Mouse (Mus musculus): ENCODE measurements around the gene Fgfr2. TPM values are rescaled to one million over a fixed set of nuclear protein-coding genes. Genes with fewer than 3 reads are reported as not detected.

Fgfr2 gene
- total RNA-seq, 2 experiments from 2014 or later = 1.5 to 1.7 TPM

- intact Hi-C loops (cut with DNase I) = no loop called here
- no peak for DNase-seq
Observed at GRCm38 (mm10) chr7:130958551-130958950, 2164.6 kb downstream of the Fgfr2 start.

DNA sequence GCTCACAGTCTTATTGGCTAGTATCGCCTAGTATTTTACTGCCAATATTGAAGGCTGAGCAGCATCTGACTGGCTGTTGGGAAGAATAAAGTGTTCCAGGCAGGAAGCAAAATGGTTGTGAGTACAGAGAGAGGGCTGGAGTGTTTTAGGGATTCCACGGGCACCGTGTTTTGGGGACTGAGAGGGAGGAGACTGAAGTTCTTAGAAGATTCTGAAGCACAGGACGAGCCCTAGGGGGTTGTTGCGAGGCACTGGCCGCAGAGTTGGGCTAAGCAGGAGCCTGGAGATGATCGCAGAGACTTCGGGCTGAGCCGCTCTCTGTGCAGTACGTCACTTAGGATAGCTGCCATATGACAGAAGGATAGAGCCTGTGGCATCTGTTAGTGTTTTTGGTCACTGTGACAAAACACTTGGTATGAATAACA, 2169.0 kb downstream of the Fgfr2 start:
- no peak for DNase-seq
- intact Hi-C loops (cut with DNase I) = no loop called here

DNA sequence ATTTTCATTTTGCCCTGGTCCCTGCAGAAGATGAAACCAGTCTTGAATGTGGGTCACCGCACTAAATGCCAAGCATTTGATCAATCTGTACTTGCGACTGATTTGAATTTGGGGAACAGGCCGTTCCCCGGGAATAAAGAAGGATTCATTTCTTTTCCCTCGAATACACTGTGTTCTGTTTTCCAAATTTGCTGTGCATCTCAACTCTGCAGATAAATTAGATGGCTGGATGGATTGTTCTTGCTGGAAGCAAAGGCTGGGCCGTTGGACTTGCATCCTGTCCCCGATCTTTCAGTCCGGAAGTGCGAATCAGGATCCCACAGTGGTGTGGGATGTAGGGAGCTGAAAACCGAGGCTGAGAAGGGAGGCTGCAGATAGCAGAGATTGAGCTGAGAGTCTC, 2169.8 kb downstream of the Fgfr2 start:
- no peak for DNase-seq
- intact Hi-C loops (cut with DNase I) = no loop called here

DNA sequence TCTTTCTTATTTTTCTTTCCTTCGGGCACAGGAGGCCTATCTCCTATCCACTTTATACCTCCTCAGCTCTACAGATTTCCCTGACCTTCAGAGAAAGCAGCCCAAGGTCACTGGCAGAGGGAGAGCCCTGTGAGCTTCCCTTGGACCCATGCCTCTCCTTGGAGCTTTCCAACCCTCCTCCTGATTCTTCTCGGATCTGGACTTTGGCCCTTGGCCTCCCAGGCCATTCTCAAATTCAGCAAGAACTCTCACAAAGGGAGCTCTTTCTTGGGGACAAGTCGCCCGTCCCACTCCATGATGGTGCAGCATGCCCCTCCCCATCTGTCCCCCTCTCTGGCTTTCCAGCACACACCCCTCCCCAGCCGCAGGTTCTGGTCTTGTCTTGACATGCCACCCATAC, 2172.1 kb downstream of the Fgfr2 start:
- intact Hi-C loops (cut with DNase I) = no loop called here
- no peak for DNase-seq

DNA sequence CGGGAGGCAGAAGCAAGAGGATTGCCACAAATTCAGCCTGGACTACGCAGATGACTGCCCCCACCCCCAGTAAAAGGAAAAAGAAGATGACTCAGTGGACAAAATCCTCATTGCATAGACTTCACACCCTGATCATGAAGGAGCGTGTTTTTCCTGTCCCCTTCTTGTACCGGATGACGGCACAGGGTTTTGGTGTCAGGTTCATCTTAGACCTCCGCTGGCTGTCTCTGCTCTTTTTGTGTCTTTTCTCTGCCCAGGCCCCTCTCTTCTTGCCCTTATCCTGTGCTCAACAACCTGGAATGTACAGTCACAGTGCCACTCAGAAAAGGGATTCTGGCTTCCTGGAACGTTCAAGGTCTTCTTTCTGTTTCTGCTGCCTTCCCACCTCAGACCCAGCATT, 2172.7 kb downstream of the Fgfr2 start:
- intact Hi-C loops (cut with DNase I) = no loop called here

GRCm38 (mm10) chr7:130949331-130949751, 2173.8 kb downstream of the Fgfr2 start:
- intact Hi-C loops (cut with DNase I) = no loop called here
- peak; percentile 60 to 61 for DNase-seq

More for the DNA sequence above, 2172.7 kb downstream of the Fgfr2 start:
- no peak for DNase-seq

GRCm38 (mm10) chr7:130948563-130949208, 2174.5 kb downstream of the Fgfr2 start:
- no peak for DNase-seq

GRCm38 (mm10) chr7:130946303-130946702, 2176.8 kb downstream of the Fgfr2 start:
- intact Hi-C loops (cut with DNase I) = no loop called here
- no peak for DNase-seq

More at GRCm38 (mm10) chr7:130948563-130949208, 2174.5 kb downstream of the Fgfr2 start:
- intact Hi-C loops (cut with DNase I) = no loop called here

DNA sequence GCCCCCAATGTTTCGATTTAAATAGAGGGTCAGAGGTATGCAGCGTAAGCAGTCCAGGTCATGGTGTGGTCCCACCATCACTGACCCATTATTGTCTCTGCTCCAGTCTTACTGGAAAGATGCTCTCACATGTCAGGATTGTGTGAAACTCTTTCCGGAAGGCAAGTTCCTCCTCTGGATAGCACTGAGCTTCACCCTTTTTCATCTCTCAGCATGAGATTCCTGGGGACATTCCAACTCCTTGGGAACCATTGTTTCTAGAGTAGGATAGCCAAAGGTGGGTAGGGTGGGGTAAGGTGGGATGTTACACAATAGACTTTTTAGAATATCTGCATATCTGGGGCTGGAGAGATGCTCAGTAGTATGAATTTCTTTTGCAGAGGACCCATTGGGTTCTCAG, 2177.4 kb downstream of the Fgfr2 start:
- no peak for DNase-seq
- intact Hi-C loops (cut with DNase I) = no loop called here

- DNase-seq = no peak
Observed at GRCm38 (mm10) chr7:130944766-130945475, 2178.2 kb downstream of the Fgfr2 start.

DNA sequence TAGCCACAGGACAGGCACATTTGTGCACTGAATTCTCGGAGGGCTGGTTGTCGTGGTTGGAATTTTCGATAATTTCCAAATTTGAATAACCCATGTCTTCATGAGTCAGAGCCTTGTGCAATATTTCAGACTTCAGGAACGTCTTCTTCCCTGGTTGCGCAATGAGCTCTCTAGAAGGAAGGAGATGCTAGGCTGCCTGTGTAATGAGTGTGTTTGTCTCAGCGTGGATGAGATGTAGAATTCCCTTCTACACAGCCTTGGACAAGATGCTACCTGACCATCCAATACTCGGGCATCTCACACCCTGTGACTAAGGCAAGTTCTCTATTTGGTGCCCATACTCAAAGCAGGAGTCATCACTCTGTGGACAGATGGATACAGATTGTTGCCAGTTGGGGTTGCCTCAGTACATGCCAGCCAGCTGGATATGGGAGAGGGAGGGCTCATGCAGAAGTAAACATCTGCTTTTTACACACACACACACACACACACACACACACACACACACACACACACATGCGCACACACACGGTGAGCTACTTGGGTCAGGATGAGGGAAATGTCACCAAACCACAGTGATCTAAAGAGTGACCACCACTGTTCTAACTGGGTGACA, 2179.8 kb downstream of the Fgfr2 start:
- intact Hi-C loops (cut with DNase I) = no loop called here
- no peak for DNase-seq

More at GRCm38 (mm10) chr7:130944766-130945475, 2178.2 kb downstream of the Fgfr2 start:
- intact Hi-C loops (cut with DNase I) = no loop called here

DNA sequence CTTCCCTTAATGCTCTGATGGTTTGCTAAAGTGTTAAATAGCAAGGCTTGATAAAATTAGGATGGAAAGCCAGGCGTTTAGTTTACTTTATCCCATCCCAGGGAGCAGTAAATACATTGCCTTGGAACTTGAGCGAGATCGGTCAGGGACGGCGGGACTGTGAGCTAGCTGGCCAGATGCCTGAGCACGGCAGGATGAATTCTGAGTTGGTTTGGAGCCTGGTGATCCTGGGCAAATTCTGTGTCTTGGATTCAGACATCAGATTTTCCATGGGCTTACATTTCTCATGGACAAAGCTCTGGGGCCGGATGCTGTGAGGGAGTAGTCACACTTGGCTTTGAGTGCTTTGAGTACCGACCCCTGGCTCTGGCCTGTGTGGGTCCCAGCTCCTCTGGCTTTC, 2182.4 kb downstream of the Fgfr2 start:
- DNase-seq = no peak
- intact Hi-C loops (cut with DNase I) = no loop called here

- intact Hi-C loops (cut with DNase I) = loop anchor here (5.0 kb wide), 1 partner anchor 103 kb away; no protein-coding TSS in a partner anchor
- DNase-seq = no peak
Observed at GRCm38 (mm10) chr7:130938896-130939295, 2184.3 kb downstream of the Fgfr2 start.

GRCm38 (mm10) chr7:130938005-130938404, 2185.1 kb downstream of the Fgfr2 start:
- intact Hi-C loops (cut with DNase I) = loop anchor here (5.0 kb wide), 1 partner anchor 104 kb away; no protein-coding TSS in a partner anchor
- DNase-seq = no peak

DNA sequence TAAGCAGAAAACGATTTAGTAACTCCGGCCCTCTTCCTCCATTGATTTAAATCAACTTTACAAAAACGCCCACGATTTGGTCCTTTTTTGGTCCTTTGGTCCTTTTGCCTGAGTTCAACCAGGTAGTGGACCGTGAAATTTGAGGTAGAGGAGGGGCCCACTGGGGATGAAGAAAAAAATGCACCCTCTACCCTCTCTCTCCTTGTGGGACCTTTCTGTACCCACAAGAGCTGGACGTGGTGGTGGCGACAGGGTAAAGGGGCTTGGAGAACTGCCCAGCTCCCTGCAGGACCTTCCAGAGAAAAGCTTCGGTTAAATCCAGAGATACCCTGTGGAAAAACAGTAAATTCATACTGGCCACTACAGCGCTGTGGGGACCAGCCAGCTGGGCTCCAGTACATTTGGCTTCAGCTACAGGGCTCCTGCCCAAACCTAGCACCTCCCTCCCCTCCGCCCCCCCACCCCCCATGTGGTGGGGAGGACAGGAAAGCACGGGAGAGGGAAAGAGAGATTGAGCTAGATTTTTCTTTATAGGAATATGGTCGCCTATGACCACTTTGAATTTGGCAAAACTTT, 2185.8 kb downstream of the Fgfr2 start:
- peak in 1 of 2 experiments; percentile 48 for DNase-seq
- intact Hi-C loops (cut with DNase I) = loop anchor here (2.0 to 5.0 kb wide), 2 partner anchors 41 to 105 kb away; no protein-coding TSS in a partner anchor

DNA sequence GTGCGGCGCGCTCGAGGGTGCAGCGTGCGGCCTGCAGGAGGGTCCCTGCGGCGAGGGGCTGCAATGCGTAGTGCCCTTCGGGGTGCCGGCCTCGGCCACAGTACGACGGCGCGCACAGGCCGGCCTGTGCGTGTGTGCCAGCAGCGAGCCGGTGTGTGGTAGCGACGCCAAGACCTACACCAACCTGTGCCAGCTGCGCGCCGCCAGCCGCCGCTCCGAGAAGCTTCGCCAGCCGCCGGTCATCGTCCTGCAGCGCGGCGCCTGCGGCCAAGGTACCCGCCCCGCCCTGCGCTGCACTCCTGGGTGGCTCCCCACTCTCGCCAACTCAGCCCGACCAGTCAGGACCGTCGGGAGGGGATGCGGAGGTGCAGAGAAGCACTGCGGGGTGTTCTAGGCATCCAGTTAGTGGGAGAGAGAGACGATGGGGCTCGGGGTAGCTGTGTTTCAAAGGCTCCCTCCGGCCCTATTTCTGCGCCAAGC, 2186.6 kb downstream of the Fgfr2 start:
- intact Hi-C loops (cut with DNase I) = loop anchor here (2.0 to 5.0 kb wide), 2 partner anchors 42 to 106 kb away; no protein-coding TSS in a partner anchor
- peak; percentile 58 to 71 for DNase-seq

DNA sequence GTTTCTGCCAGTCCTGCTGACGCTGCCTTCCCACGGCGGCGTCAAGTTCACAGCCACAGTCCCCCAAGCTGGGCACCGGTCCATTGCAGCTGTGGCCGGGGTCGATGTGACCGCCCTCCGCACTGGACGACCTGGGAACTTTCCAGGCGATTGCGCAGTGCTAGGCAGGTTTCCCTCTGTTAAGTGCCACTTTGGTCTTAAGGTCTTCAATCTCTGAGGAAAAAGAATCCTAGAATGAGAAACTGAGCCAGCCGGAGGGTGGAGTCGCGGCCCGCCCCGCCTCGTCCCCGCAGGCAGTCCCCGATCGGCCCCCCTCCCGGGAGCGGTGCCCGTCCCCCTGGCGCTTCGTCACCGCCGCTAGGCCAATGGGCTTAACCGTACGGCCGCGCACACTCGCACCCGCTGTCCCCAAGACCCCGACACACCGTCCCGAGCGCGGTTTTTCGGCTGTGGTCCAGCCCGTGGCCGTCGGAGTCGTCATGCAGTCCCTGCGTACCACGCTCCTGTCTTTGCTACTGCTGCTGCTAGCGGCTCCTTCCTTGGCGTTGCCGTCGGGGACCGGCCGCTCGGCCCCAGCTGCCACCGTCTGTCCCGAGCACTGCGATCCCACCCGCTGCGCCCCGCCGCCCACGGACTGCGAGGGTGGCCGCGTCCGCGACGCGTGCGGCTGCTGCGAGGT, 2187.2 kb downstream of the Fgfr2 start, which contains the start of gene Htra1:
Gene Htra1, plus strand, starts transcription at position 319 of the 679 bp plus-strand sequence.
- DNase-seq = peak; percentile 84 to 88
- intact Hi-C loops (cut with DNase I) = loop anchor here (2.0 to 5.0 kb wide), 2 partner anchors 43 to 106 kb away; no protein-coding TSS in a partner anchor

GRCm38 (mm10) chr7:130935421-130935792, 2187.7 kb downstream of the Fgfr2 start:
- no peak for DNase-seq
- intact Hi-C loops (cut with DNase I) = loop anchor here (5.0 kb wide), 1 partner anchor 107 kb away; no protein-coding TSS in a partner anchor

DNA sequence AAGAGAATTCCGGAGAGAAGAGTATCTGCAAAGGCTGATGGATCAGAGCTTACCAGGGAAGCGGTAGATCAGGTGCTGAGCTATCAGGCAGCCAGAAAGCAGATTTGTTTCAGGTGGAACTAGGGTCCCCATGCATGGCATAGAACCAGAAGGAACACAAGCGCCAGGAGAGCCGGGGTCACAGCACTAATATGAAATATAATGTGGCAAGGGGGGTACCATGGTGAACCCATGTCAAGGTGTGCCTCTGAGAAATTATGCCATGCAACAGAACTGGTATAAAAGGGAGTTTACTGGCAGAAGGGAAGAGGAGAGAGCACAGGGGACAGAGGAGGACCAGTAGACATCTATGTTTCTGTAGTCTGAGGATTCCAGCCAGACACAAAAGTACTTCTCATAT, 2188.5 kb downstream of the Fgfr2 start:
- intact Hi-C loops (cut with DNase I) = loop anchor here (5.0 kb wide), 1 partner anchor 108 kb away; no protein-coding TSS in a partner anchor
- DNase-seq = no peak

GRCm38 (mm10) chr7:130932921-130933320, 2190.2 kb downstream of the Fgfr2 start:
- DNase-seq = no peak
- intact Hi-C loops (cut with DNase I) = no loop called here
